Mouse (Mus musculus): Measurements from ENCODE around the gene Klhl33. TPM values are rescaled to one million over a fixed set of nuclear protein-coding genes. Genes with fewer than 3 reads are reported as not detected.

The Klhl33 gene
- polyA plus RNA-seq, 1 experiment, result not detected

DNA sequence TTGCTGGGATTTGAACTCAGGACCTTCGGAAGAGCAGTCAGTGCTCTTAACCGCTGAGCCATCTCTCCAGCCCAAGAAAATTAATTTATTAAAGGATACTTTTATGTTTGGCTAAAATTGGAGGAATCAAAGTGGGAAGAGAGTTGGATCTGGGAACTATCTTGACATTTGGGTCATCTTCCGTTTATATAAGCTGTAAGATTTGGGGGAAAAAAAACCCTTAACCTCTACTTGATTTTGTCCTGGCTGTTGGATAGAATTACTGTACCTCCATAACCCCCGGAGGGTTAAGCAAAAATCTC lies 7.5 kb upstream of the Klhl33 start:
- TF ChIP-seq GATA1 (IDR thresholded peaks at IDR 0.05; ENCODE audit: low read length), result no peak

DNA sequence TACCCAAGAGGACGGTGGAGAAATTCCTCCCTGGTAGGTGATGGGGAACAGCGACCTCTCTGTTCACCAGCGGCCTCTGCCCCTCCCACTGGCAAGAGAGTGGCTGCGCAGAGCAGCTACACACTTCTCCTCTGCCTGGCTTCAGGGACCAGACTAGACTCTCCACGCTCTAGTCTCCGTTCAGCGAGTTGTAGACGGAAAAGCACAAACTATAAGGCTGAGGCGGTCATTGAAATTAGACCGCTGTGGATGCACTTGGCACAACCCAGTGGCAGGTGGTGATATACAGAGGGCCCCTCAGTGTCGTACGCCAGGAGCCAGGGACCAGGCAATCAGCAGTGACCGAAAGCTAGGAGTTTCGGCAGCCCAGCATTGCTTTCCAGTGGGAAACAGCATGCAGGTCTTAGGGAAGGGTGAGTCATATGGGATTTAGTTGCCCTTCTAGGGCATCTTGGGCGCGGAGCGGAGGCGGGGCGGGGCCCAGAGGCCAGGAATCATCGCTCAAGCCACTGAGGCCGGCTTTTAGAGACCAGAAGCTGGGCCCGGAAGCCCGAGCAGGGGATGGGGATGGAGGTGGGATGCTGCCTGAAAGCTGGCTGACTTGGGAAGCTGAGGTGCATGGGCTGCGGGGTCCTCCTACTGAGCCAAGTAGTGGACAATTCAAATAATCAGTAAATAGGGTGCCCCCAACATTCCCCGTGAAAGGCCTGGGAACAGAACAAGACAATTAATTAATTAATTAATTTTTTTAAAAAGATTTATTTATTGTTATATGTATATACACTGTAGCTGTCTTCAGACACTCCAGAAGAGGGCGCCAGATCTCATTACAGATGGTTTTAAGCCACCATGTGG lies 6.9 kb upstream of the Klhl33 start:
- no peak for TF ChIP-seq GATA1 (IDR thresholded peaks at IDR 0.05; ENCODE audit: low read length)

DNA sequence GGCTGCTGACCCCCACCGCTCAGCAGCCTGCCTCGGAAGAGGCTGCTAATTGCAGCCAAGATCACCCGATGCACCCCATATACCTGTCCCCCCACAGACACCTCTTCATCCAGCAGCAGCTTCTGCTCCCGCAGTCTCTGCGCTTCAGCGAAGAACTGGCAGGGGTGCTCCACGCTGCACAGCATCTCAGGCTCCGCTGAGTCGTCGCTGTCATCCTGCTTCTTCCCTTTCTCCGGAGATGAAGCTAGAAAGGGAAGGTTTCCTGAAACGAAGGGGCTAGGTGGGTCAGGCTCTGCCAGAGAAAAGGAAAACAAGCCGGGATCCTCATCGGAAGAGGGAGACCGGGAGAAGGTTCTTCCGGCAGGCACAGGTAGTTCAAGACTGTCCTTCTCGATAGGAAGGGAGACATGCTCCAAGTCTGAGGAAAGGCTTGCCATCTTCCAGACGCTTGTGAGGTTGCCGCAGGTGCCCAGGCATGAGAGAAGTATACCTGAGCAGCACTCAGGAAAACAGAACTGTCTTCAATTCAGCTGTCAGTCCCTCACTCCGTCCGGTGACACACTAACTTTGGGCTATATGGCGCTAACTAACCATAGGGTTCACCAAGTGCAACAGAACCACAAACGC lies 447 bp downstream of the Klhl33 start:
- no peak for TF ChIP-seq GATA1 (IDR thresholded peaks at IDR 0.05; ENCODE audit: low read length)

DNA sequence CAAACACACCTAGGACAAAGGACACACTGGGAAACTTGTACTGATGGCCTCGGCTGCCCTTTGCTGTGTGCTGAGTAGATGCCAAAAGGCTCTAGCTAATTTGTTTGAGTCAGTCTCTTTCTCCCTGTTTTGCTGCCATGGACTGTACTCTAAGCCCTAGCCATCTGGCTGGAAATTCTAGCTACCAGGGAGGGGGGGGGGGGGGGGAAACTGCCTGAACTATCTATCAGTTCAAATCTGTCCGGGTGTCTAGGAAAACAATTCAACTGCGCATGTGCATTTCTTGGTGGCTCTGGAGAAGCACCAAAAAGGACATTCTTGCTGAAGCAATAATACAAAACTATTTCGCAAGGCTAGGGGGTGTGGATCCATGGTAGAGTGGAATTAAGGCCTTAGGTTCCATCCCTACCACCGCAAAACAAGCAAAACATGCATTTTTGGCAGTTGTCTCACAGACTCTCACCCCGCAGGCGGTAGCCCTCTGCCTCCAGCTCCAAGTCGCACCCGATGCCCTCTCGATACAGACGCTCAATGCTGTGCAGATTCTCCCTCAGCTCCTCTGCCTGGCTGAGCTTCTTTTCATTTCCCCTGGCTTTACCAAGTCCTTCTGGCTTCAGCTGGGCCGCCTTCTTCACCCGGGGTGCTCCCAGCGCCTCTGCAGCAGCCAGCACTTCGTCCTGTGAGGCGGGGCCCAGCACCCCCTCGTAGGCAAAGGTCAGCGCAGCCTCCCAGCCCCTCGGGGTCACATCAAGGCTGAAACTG lies 1.1 kb downstream of the Klhl33 start:
- no peak for TF ChIP-seq GATA1 (IDR thresholded peaks at IDR 0.05; ENCODE audit: low read length)

DNA sequence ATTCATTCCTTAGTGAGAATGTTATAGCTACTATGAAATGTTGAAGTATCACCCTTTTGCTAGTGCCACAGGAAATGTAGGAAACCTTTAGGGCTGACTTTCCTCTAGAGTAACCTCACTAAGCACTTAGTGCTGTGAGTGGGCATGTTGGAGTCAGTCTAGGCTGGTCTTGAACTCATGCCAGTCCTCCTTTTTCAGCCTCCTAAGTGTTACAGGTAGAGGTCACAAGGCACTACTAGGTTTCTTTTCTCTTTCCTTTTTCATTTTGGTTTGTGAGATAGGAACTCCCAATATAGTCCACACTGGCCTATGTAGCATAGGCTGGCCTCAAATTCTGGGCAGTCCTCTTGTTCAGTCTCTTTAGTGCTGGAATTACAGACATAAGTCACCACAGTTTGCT lies 1.9 kb downstream of the Klhl33 start:
- no peak for TF ChIP-seq GATA1 (IDR thresholded peaks at IDR 0.05; ENCODE audit: low read length)

DNA sequence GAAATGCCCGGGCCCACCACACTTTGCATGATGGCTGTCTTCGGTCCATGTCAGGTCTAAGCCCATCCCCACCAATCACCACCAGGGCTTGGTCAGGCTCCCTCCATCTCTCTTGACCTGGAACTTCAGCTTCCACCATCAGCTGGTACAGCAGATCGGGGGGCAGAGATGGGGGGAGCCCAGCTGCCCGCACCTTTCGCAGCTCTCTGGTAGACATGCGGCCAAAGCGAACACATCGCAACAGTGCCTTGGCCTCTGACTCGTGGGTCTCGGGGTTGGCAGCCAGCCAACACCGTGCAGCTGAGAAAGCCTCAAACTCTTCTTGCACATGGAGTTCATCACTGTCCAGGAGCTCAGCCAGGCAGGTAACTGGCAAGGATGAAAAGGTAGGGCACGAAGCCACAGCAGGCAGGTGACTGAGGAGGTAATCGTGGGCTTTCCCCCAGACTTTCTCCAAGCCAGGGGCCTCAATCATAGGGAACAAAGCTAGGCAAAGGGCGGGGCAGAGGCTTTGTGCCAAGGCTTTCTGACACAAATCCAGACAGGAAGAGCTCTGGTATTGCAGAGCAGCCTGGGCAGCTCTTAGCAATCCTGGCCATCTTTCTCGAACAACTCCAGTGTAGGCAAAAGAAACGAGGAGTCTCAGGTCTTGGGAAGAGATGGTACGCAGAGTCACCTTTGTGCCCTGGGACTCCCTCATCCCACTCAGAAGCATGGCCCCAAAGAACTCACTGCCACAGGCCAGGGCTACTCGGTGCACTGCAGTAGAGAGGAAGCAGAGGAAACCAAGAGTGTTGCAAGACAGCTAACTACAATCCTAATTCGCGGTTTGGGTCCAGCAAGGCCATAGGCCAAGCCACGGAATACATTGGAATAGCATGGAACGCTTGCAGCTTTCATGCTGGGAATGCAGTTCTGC lies 4.5 kb downstream of the Klhl33 start:
- TF ChIP-seq GATA1 (IDR thresholded peaks at IDR 0.05; ENCODE audit: low read length), result no peak

DNA sequence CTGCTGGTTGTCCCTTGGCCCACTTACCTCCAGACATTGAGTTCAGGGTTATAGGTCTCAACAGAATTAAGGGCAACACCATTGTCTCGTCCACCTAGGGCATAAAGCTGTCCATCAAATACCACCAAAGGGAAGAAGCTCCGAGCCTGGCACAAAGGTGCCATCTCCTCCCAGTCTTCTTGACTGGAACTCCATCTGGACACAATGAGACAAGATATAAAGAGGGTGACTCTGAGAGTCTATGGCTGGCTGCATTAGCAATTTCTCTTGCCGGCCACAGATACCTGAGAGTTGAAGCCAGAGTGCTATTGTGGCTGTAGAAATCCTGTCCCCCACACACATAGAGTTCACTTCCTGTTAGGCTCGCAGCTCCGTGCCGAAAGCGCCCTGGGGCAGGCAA lies 5.2 kb downstream of the Klhl33 start:
- no peak for TF ChIP-seq GATA1 (IDR thresholded peaks at IDR 0.05; ENCODE audit: low read length)

DNA sequence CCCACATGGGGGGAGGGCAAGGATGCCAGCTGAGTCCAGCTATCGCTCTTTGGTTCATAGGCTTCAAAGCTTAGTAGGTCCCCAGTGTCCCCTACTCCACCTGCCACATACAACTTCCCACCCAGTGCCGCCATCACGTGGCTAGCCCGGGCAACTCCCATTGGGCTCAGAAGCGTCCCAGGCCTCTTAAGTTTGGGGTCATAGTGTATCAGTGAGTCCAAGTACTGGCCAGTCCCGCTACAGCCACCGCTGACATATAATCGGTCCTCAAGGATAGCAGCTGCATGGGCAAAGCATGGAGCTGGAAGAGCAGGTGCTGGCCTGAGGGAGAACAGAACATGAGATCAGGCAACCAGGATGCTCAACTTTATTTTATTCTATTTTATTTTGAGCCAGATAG lies 5.7 kb downstream of the Klhl33 start:
- TF ChIP-seq GATA1 (IDR thresholded peaks at IDR 0.05; ENCODE audit: low read length), result no peak

DNA sequence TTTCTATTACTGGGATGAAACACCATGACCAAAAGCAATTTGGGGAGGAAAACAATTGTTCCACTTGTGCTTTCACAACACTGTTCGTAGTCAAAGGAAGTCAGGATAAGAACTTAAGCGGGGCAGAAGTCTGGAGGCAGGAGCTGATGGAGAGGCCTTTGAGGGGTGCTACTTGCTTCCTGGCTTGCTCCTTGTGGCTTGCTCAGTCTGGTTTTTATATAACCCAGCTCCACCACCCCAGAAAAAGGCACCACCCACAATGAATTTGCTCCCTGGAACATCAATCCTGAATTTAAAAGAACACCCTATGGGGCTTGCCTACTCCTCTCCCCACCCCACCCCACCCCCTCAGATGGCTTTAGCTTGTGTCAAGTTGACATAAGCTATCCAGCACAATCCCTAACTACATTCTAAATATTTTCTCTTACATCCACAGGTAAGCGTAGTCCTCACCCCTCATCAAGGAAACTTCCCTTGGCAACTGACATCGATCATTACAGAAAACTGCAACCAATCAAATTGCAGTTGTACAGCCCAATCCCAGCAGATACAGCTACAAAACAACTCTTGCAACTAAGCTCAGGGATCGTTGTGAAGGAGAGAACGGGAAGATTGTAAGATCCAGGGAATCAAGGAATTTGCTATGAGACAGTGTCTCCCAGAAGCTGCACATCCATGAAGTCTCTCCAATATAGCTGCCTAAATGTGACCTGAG lies 20.9 kb downstream of the Klhl33 start:
- TF ChIP-seq GATA1 (IDR thresholded peaks at IDR 0.05; ENCODE audit: low read length), result no peak

DNA sequence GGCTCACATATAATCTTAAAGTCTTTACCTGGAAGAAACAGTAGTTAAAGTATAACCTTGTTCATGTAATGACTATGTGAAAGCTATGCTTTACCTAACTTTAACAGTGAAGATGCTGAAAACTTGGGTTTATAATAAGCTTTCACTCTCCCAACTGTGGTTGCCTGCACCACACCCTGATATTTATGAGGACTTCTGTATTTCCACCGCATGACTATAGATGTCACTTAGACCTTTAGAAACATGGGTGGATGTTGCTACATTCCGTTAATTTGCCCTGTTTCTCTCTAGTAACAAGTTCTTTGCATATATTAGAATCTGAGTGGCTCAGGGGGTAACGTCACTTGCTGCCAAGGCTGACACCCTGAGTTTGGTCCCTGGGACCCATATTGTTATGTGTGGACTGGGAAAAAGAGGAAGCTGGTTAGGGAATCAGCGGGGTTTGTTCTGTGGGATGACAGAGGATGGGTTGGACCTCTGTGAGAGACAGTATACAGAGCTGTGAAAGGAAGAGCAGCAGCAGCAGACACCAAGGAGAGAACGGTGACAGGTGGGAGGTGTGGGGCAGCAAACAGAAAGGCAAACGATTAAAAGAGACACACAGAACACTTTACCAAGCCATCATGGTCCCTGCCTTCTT lies 21.6 kb downstream of the Klhl33 start:
- no peak for TF ChIP-seq GATA1 (IDR thresholded peaks at IDR 0.05; ENCODE audit: low read length)

DNA sequence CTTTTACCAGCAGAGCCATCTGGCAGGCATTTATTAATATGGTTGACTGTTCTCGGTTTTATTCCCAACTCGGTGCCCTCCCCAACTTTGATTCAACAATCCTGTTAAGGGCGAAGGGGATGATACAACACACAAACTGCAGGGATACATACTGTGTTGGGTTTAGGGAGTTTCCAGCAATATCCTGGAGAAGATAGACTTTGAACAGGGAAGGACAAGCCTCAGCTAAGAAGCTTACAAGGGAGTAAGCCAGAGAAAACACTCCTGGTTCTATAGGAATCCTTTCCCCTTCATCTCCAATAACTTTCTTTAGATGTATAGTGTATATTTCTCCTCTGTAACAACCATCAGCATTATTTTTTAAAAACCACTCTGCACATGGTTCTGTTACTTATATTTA lies 22.1 kb downstream of the Klhl33 start:
- TF ChIP-seq GATA1 (IDR thresholded peaks at IDR 0.05; ENCODE audit: low read length), result no peak

DNA sequence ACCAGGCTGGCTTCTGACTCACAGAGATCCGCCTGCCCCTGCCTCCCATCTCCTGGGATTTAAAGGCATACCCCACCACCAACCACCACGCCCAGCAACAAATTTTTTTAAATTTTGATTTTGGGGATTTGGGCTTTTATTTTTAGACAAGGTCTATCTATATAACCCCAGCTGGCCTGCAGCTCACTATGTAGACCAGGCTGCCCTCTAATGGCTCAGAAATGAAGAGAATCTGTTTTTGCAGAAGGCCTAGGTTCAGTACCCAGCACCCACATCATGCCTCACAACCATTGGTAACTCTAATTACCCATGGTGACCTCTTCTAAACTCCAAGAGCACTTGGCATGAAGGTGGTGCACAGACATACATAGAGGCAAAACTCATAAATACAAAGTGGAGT lies 26.0 kb downstream of the Klhl33 start:
- no peak for TF ChIP-seq GATA1 (IDR thresholded peaks at IDR 0.05; ENCODE audit: low read length)

DNA sequence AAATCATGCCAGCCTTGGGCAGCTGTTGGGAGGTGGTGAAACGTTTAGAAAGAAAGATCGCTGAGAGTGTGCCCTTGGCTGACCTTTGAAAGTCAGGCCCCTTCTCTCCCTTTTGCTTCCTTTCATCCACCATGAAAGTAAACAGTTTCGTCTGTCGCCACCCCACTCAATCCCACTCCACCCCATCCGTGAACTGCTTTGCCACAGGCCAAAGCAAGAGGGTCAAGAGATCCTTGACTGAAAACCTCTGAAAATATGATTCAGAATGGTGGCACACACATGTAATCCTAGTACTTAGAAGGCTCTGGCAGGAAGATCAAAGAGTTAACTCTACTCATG lies 26.5 kb downstream of the Klhl33 start:
- no peak for TF ChIP-seq GATA1 (IDR thresholded peaks at IDR 0.05; ENCODE audit: low read length)
